Mouse (Mus musculus) bone marrow, adult 2 months (tissue): ENCODE measurements around the gene Slc25a10.

ENCODE experiments used
- CTCF ChIP-seq: fragments of 200-500 bp; IDR thresholded peaks from 2 replicates; pipeline ENCODE4 v1.5.1; 2011; ENCODE audit warnings: low read length, control low read depth; ENCODE audit not compliant: control insufficient read depth, insufficient read depth
- POLR2A ChIP-seq: fragments of 200-500 bp; IDR thresholded peaks from 2 replicates; pipeline ENCODE4 v1.6.1; 2011; ENCODE audit warnings: low read depth, mild to moderate bottlenecking, control low read depth, low read length, borderline replicate concordance; ENCODE audit not compliant: control insufficient read depth

DNA sequence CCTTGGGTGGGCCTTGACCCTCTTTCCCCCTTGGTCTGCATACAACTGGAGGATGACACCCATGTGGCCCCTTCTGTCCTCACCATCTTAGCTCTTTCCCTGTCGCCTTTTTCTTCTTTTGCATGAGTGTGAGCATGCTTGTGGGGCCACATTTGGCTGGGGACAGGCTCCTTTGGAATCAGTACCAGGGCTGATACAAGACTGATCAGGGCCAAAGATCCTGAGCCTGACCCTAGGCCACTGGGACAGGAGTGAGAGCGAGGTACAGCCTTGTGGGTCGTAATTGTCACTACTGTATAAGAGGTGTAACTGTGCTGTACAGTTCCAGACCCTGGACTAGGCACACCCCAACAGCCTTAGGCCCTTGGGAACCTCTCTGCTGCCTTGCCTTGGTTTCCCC lies 2.3 kb downstream of the Slc25a10 start:
- TF ChIP-seq CTCF (no peak), POLR2A (no peak)
